Mouse (Mus musculus) testis, adult 2 months (tissue): ENCODE results near the gene Gm2004. TPM values are rescaled to one million over a fixed set of nuclear protein-coding genes. Genes with fewer than 3 reads are reported as not detected.
"Not testable (repeated sequence)": the region's sequence is repeated elsewhere in the genome, so short reads cannot be mapped to it uniquely, and the experiment has no call there.

Source experiments
- H3K27ac ChIP-seq: fragments of 200-500 bp; 2 replicates; pipeline ENCODE4 v1.5.1; 2012; ENCODE audit warnings: low read depth, low read length; ENCODE audit not compliant: control insufficient read depth, insufficient read depth
- H3K27me3 ChIP-seq: fragments of 200-500 bp; 2 replicates; pipeline ENCODE4 v1.6.1; 2012; ENCODE audit warnings: mild to moderate bottlenecking, low read length, moderate library complexity; ENCODE audit not compliant: control insufficient read depth, insufficient read depth
- H3K36me3 ChIP-seq: fragments of 200-500 bp; 2 replicates; pipeline ENCODE4 v1.6.1; 2012; ENCODE audit warnings: mild to moderate bottlenecking, low read length; ENCODE audit not compliant: control insufficient read depth, insufficient read depth
- H3K4me1 ChIP-seq: fragments of 200-500 bp; 2 replicates; pipeline ENCODE4 v1.6.1; 2012; ENCODE audit warnings: low read length; ENCODE audit not compliant: control insufficient read depth, insufficient read depth
- H3K4me3 ChIP-seq: fragments of 200-500 bp; 2 replicates; pipeline ENCODE4 v1.5.1; 2012; ENCODE audit warnings: low read depth, mild to moderate bottlenecking, low read length, moderate library complexity, mixed read lengths; ENCODE audit not compliant: control insufficient read depth
- polyA plus RNA-seq: library from polyadenylated mRNA; depleted of rRNA; stranded (reverse); fragments of >200 nt; gene quantifications from 2 replicates; pipeline ENCODE4 v1.2.3, GENCODE M21; 2012; rRNA removed

Gm2004 gene
- polyA plus RNA-seq = 0.23 and 0.28 TPM in 2 replicates

GRCm38 (mm10) chr2:176149725-176150124 is at the start of gene Gm2004:
Gene Gm2004, minus strand, starts transcription at chr2:176149825.
- H3K36me3 ChIP-seq, H3K4me1 ChIP-seq, H3K4me3 ChIP-seq, H3K27ac ChIP-seq, H3K27me3 ChIP-seq: not testable (repeated sequence)

Other genes with a start within 250 kb of the Gm2004 start
- 0.16 TPM in 2 replicates for gene Zfp966, start 218.7 kb downstream of the Gm2004 start, polyA plus RNA-seq
- not detected in 2 replicates for gene Gm2026, start 184.5 kb downstream of the Gm2004 start, polyA plus RNA-seq
- gene 2210418O10Rik, start 76.7 kb upstream of the Gm2004 start, polyA plus RNA-seq = 0.05 and 0.11 TPM in 2 replicates
- gene Gm11009, start 169.7 kb upstream of the Gm2004 start, polyA plus RNA-seq = not detected in 2 replicates